Mouse (Mus musculus) C2C12 (cell line): ENCODE results near the gene Shb.

Experiments used
- MAX ChIP-seq: IDR thresholded peaks from one replicate; pipeline ENCODE4 v1.6.1; 2011; ENCODE audit warnings: mild to moderate bottlenecking, control low read depth
- MYOD1 ChIP-seq: IDR thresholded peaks from one replicate; pipeline ENCODE4 v1.6.1; 2011; ENCODE audit warnings: low read depth; ENCODE audit not compliant: control insufficient read depth, insufficient read length
- MYOG ChIP-seq: IDR thresholded peaks from one replicate; pipeline ENCODE4 v1.6.1; 2011; ENCODE audit not compliant: control insufficient read depth, insufficient read length; ENCODE audit errors: extremely low read depth

GRCm38 (mm10) chr4:45522583-45522900 is 9.7 kb downstream of the Shb start:
- TF ChIP-seq MAX (no peak), MYOG (no peak), MYOD1 (no peak)
